Mouse (Mus musculus) limb, embryonic 14.5 days (tissue): ENCODE measurements around the gene Stambpl1. TPM values are rescaled to one million over a fixed set of nuclear protein-coding genes. Genes with fewer than 3 reads are reported as not detected.

Experiments
- ATAC-seq: fragments of 200-750 bp; cut with Nextera tagmentation; 2 replicates; pipeline ENCODE4 v1.8.0; 2017; ENCODE audit warnings: low read depth, moderate number of reproducible peaks, moderate TSS enrichment; ENCODE audit not compliant: low FRiP score
- DNase-seq: peaks from one replicate; pipeline ENCODE4 v3.0.0-alpha.2; 2015; ENCODE audit warnings: low spot score
- H3K27ac ChIP-seq: fragments of 300-500 bp; sonication (generic); replicated peaks from 2 replicates; pipeline ENCODE4 v1.5.1; 2014; ENCODE audit warnings: low read depth, mild to moderate bottlenecking, low read length, moderate library complexity, mixed read lengths
- H3K27me3 ChIP-seq: fragments of 300-500 bp; sonication (generic); 2 replicates; pipeline ENCODE4 v1.6.1; 2014; ENCODE audit warnings: low read length, mixed read lengths; ENCODE audit not compliant: control insufficient read depth, insufficient read depth
- H3K36me3 ChIP-seq: fragments of 300-500 bp; sonication (generic); 2 replicates; pipeline ENCODE4 v1.6.1; 2014; ENCODE audit warnings: mild to moderate bottlenecking, low read length, moderate library complexity, mixed read lengths; ENCODE audit not compliant: control insufficient read depth, insufficient read depth
- H3K4me1 ChIP-seq: fragments of 300-500 bp; sonication (generic); 2 replicates; pipeline ENCODE4 v1.6.1; 2014; ENCODE audit warnings: antibody characterized with exemption, low read length, mixed read lengths; ENCODE audit not compliant: control insufficient read depth, insufficient read depth
- H3K4me2 ChIP-seq: fragments of 300-500 bp; sonication (generic); replicated peaks from 2 replicates; pipeline ENCODE4 v1.6.1; 2014; ENCODE audit warnings: low read depth, mild to moderate bottlenecking, low read length, moderate library complexity; ENCODE audit not compliant: severe bottlenecking
- H3K4me3 ChIP-seq: fragments of 300-500 bp; sonication (generic); replicated peaks from 2 replicates; pipeline ENCODE4 v1.5.1; 2014; ENCODE audit warnings: low read length
- H3K9ac ChIP-seq: fragments of 300-500 bp; sonication (generic); 2 replicates; pipeline ENCODE4 v1.6.1; 2014; ENCODE audit warnings: mild to moderate bottlenecking, low read depth, low read length, moderate library complexity; ENCODE audit not compliant: severe bottlenecking
- H3K9me3 ChIP-seq: fragments of 300-500 bp; sonication (generic); 2 replicates; pipeline ENCODE4 v1.6.1; 2016; ENCODE audit warnings: low read length; ENCODE audit not compliant: control insufficient read depth
- POLR2A ChIP-seq: fragments of 200-500 bp; IDR thresholded peaks from 2 replicates; pipeline ENCODE4 v1.8.0; 2012; ENCODE audit warnings: inconsistent platforms, mild to moderate bottlenecking, moderate library complexity, borderline replicate concordance; ENCODE audit not compliant: insufficient read depth, insufficient read length; ENCODE audit errors: extremely low read depth
- WGBS: fragments of 180-500 bp; shearing (Covaris S2); extraction: QIAGEN DNeasy Blood & Tissue Kit; methylation state at CpG from one replicate; pipeline ENCODE4 v1.1.7; 2014; 5-methylcytosine and 5-hydroxymethylcytosine counted together
- polyA plus RNA-seq, 2 experiments: library from polyadenylated mRNA; depleted of rRNA in 1 of 2; stranded (reverse) in 1 of 2; unstranded in 1 of 2; fragments of >200 nt; fragmentation: Nextera tagmentation in 1 of 2; extraction: Ambion mirVana in 1 of 2; gene quantifications; 2 replicates each; pipeline versions ENCODE4 v1.2.1 to v1.2.3; 2012 to 2014

Stambpl1 gene
- polyA plus RNA-seq, 2 experiments, result 9.0 to 14.8 TPM

DNA sequence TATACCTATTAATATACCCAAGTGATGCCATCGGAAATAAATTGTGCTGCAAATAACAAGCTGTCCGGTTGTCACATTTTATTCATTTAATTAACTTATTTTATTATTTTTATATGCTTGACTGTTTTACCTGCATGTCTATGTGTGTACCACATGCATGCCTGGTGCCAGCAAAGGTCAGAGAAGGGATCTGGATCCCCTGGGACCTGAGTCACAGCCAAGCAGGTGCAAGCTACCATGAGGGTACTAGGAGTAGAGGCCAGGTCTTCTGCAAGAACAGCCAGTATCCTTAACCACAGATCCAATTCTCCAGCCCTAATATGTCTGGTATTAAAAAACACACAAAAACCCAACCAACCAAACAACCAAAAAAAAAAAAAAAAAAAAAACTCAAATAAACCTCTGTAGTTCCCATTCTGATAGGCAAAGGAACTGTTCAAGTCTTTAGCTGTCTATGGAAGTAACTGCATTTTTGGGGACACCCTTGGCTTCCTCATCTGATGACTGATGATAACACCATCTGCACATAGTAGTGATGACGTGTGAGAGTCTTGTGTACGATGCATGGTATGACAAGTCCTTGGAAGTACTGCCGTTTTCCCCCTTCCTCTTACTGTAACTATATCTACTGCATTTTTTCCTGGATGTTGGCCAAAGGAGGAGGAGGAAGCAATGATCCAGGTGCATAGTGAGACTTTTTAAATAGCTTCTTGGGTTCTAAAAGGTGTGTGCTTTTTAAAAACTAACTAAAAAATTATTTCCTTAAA, 48.4 kb downstream of the Stambpl1 start:
- no peak for ATAC-seq
- WGBS, result 81% methylated on average over 5 of the region's 5 CpGs
- no peak for TF ChIP-seq POLR2A
- Histone ChIP-seq H3K9ac (no peak overlapping the region), H3K4me2 (no peak overlapping the region), H3K27me3 (no peaks in the 10 kb centered on the region), H3K4me3 (no peak overlapping the region), H3K4me1 (no peaks in the 10 kb centered on the region), H3K36me3 (peaks cover 20% of the 10 kb centered on the region), H3K27ac (no peak overlapping the region), H3K9me3 (no peaks in the 10 kb centered on the region)
- no peak for DNase-seq

DNA sequence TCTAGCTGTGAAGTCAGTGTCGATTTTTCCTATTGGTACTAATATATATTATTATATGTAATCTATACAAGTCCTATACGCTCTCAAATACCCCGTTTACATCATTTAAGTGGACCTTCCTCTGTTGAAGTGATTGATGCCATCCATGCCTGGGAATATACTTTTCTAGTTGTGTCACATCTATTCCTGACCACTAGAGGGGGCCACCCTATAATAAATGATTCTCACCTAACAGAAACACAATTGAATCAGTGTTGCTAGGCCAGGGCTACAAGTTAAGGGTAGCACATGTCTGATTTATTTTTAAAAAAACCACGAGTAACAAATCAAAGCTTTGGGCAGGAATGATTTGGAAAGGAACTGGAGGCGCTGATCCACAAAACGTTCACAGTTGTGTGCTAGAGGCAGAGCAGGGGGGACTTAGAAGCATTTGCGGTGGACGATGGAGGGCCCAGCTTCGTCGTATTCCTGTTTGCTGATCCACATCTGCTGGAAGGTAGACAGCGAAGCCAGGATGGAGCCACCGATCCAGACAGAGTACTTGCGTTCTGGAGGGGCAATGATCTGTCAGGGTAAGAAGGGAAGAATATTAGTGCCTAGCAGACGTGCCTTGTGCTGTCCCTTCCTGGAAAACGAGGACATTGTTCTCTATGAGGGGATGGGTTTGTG, 49.4 kb downstream of the Stambpl1 start:
- Histone ChIP-seq H3K4me2 (no peak overlapping the region), H3K27ac (no peak overlapping the region), H3K4me1 (no peaks in the 10 kb centered on the region), H3K9me3 (no peaks in the 10 kb centered on the region), H3K27me3 (no peaks in the 10 kb centered on the region), H3K9ac (no peak overlapping the region), H3K4me3 (no peak overlapping the region), H3K36me3 (peaks cover 20% of the 10 kb centered on the region)
- no peak for TF ChIP-seq POLR2A
- ATAC-seq (peak; percentile 32; the same call in 1 of the 2 replicates), DNase-seq (peak; percentile 31)
- 63% methylated on average over 15 of the region's 15 CpGs for WGBS

- DNase-seq (no peak), ATAC-seq (no peak)
- no peaks in the 10 kb centered on the region for H3K27me3 ChIP-seq
- no peaks in the 10 kb centered on the region for H3K9me3 ChIP-seq
- no peak overlapping the region for H3K4me2 ChIP-seq
- no peak overlapping the region for H3K9ac ChIP-seq
- H3K4me1 ChIP-seq, result no peaks in the 10 kb centered on the region
- peaks cover 14% of the 10 kb centered on the region for H3K36me3 ChIP-seq
- H3K27ac ChIP-seq, result no peak overlapping the region
- TF ChIP-seq POLR2A, result no peak
- H3K4me3 ChIP-seq, result no peak overlapping the region
These were observed 50.9 kb downstream of the Stambpl1 start for GRCm38 (mm10) chr19:34242925-34243324.

GRCm38 (mm10) chr19:34244056-34244455, 52.0 kb downstream of the Stambpl1 start:
- H3K4me1 ChIP-seq, result no peaks in the 10 kb centered on the region
- no peak overlapping the region for H3K4me3 ChIP-seq
- no peak overlapping the region for H3K9ac ChIP-seq
- ATAC-seq, result peak; percentile 36; the same call in 1 of the 2 replicates
- no peak overlapping the region for H3K4me2 ChIP-seq
- no peak overlapping the region for H3K27ac ChIP-seq
- H3K9me3 ChIP-seq, result no peaks in the 10 kb centered on the region
- peaks cover 10% of the 10 kb centered on the region; the same call in 1 of the 2 replicates for H3K36me3 ChIP-seq
- DNase-seq, result peak; percentile 97
- 11% methylated on average over 6 of the region's 6 CpGs for WGBS
- no peaks in the 10 kb centered on the region for H3K27me3 ChIP-seq
- TF ChIP-seq POLR2A, result no peak

DNA sequence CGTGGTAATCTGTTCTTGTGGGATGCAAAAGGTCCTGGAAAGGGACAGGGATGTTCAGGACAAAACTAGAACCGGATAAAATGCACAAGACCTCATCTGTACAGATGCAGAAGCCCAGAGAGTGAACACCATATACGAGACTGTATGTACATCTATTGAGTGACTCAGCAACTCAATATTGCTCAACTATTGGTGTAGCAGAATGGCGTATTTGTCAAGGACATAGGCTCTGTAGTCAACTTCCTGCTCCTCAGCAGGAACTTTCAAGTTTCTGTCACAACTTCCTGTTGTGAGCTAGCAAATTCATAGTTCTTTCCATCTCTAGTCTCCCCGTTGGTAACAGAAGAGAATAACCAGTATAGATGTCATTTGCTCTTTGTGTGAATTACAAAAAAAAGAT, 56.5 kb downstream of the Stambpl1 start:
- ATAC-seq (no peak), DNase-seq (no peak)
- Histone ChIP-seq H3K27ac (no peak overlapping the region), H3K9me3 (no peaks in the 10 kb centered on the region), H3K9ac (no peak overlapping the region), H3K4me2 (no peak overlapping the region), H3K36me3 (no peaks in the 10 kb centered on the region), H3K27me3 (no peaks in the 10 kb centered on the region), H3K4me1 (no peaks in the 10 kb centered on the region), H3K4me3 (no peak overlapping the region)
- WGBS, result 78% methylated on average over 5 of the region's 5 CpGs
- TF ChIP-seq POLR2A, result no peak
